Mouse (Mus musculus) forebrain, embryonic 12.5 days (tissue): ENCODE measurements at regions not wholly inside any gene's neighbourhood (a gene's known extent, or its start where the extent isn't known, plus 50 kb on each side); places are given as distances from the start of the nearest gene placed in this dataset.

ENCODE experiments used
- ATAC-seq: fragments of 200-750 bp; cut with Nextera tagmentation; 2 replicates; pipeline ENCODE4 v1.8.0; 2017; ENCODE audit warnings: moderate TSS enrichment; ENCODE audit not compliant: low FRiP score
- H3K27ac ChIP-seq: fragments of 300-500 bp; sonication (generic); 2 replicates; pipeline ENCODE4 v1.5.1; 2016; ENCODE audit warnings: mild to moderate bottlenecking
- H3K27me3 ChIP-seq: fragments of 300-500 bp; sonication (generic); 2 replicates; pipeline ENCODE4 v1.6.1; 2016; ENCODE audit warnings: mild to moderate bottlenecking
- H3K36me3 ChIP-seq: fragments of 300-500 bp; sonication (generic); replicated peaks from 2 replicates; pipeline ENCODE4 v1.6.1; 2016; ENCODE audit warnings: mild to moderate bottlenecking
- H3K4me1 ChIP-seq: fragments of 300-500 bp; sonication (generic); 2 replicates; pipeline ENCODE4 v1.6.1; 2016
- H3K4me2 ChIP-seq: fragments of 300-500 bp; sonication (generic); 2 replicates; pipeline ENCODE4 v1.6.1; 2016; ENCODE audit warnings: mild to moderate bottlenecking, moderate library complexity
- H3K4me3 ChIP-seq: fragments of 300-500 bp; sonication (generic); replicated peaks from 2 replicates; pipeline ENCODE4 v1.5.1; 2016; ENCODE audit warnings: mild to moderate bottlenecking
- H3K9ac ChIP-seq: fragments of 300-500 bp; sonication (generic); 2 replicates; pipeline ENCODE4 v1.6.1; 2016; ENCODE audit warnings: mild to moderate bottlenecking
- H3K9me3 ChIP-seq: fragments of 300-500 bp; sonication (generic); 2 replicates; pipeline ENCODE4 v1.6.1; 2016
- WGBS: fragments of 180-500 bp; shearing (Covaris S2); methylation state at CpG from one replicate; pipeline ENCODE4 v1.1.7; 2016; 5-methylcytosine and 5-hydroxymethylcytosine counted together

DNA sequence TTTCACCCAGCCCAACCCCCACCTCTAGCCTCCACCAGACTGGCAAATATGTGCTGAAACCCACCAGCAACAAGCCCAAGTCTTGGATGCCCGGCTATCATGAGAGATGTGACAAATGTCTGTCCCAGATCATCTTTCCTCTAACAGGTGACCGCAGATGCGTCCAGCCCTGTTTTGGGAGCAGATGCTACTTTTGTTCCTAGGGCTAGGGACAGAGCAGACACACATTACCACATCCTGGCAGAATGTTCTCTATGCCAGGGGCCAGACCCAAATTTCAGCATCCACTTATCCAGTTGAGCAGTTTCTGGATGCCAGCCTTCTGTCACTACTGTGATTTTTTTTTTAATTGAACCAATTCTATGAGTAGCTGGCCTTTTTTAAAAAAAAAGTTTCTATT lies 316.7 kb downstream of the Adra2a start:
- Histone ChIP-seq H3K4me3 (no peak overlapping the region), H3K9me3 (no peaks in the 10 kb centered on the region), H3K4me2 (no peak overlapping the region), H3K36me3 (no peaks in the 10 kb centered on the region), H3K4me1 (no peaks in the 10 kb centered on the region), H3K27me3 (no peaks in the 10 kb centered on the region), H3K27ac (no peak overlapping the region), H3K9ac (no peak overlapping the region)
- no peak for ATAC-seq
- 86% methylated on average over 3 of the region's 3 CpGs for WGBS

- Histone ChIP-seq H3K27me3 (no peaks in the 10 kb centered on the region), H3K9me3 (no peaks in the 10 kb centered on the region), H3K4me2 (no peak overlapping the region), H3K36me3 (no peaks in the 10 kb centered on the region), H3K4me1 (no peaks in the 10 kb centered on the region), H3K9ac (no peak overlapping the region), H3K27ac (no peak overlapping the region), H3K4me3 (no peak overlapping the region)
- no peak for ATAC-seq
Observed at GRCm38 (mm10) chr19:54385101-54385500, 341.1 kb downstream of the Adra2a start.

- no peaks in the 10 kb centered on the region for H3K4me1 ChIP-seq
- no peak for ATAC-seq
- H3K9me3 ChIP-seq, result no peaks in the 10 kb centered on the region
- H3K4me2 ChIP-seq, result no peak overlapping the region
- H3K9ac ChIP-seq, result no peak overlapping the region
- no peaks in the 10 kb centered on the region for H3K27me3 ChIP-seq
- 83% methylated on average over 6 of the region's 6 CpGs for WGBS
- no peaks in the 10 kb centered on the region for H3K36me3 ChIP-seq
- H3K27ac ChIP-seq, result no peak overlapping the region
- H3K4me3 ChIP-seq, result no peak overlapping the region
Observed at GRCm38 (mm10) chr19:54391406-54391805, 347.5 kb downstream of the Adra2a start.

DNA sequence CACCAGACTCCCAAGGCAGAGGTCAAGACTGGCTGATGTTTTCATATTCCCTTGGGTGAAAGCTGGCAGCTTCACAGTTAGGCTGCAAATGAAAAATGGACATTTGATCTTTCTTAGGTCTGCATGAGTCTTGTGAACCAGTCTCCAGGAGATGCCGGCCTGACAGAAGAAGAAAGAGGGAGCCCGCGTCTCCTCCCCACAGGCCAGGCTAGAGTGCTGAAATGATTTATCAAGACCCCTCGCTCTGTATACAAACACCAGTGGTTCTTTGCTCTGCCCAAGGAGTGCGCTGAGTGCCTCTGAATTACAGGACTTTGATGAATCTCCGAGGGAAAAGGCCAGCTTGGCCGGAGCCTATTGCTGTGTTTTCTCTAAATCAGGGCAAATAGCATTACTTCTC lies 355.7 kb downstream of the Adra2a start:
- 84% methylated on average over 7 of the region's 7 CpGs for WGBS
- Histone ChIP-seq H3K4me3 (no peak overlapping the region), H3K36me3 (no peaks in the 10 kb centered on the region), H3K4me2 (no peak overlapping the region), H3K9ac (no peak overlapping the region), H3K4me1 (no peaks in the 10 kb centered on the region), H3K27ac (no peak overlapping the region), H3K9me3 (no peaks in the 10 kb centered on the region), H3K27me3 (no peaks in the 10 kb centered on the region)
- ATAC-seq, result no peak

- H3K9me3 ChIP-seq, result no peaks in the 10 kb centered on the region
- no peak overlapping the region for H3K9ac ChIP-seq
- 93% methylated on average over 4 of the region's 4 CpGs for WGBS
- no peaks in the 10 kb centered on the region for H3K27me3 ChIP-seq
- no peak overlapping the region for H3K4me3 ChIP-seq
- ATAC-seq, result no peak
- no peak overlapping the region for H3K27ac ChIP-seq
- H3K4me1 ChIP-seq, result no peaks in the 10 kb centered on the region
- no peaks in the 10 kb centered on the region for H3K36me3 ChIP-seq
- no peak overlapping the region for H3K4me2 ChIP-seq
Observed at GRCm38 (mm10) chr19:54407904-54408303, 364.0 kb downstream of the Adra2a start.

- no peak for ATAC-seq
- no peaks in the 10 kb centered on the region for H3K27me3 ChIP-seq
- WGBS, result 72% methylated on average over 2 of the region's 2 CpGs
Observed at GRCm38 (mm10) chr19:54429062-54429461, 385.1 kb downstream of the Adra2a start.

DNA sequence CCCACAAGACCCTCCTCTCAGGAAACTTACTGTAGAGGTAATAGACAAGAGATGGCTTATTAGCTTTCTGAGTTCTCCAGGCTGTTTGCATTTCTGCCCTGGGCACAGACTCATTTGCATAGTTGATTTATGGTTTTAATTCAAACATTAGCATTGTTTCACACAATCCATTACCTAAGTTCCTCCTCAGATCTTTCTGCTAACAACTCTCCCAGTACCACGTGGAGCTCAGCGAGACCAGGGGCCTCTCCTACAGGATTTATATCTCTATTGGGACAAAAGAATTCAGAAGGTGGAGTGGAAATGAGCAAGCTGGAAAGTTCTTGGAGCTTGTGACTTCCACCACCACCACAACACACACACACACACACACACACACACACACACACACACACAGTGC lies 396.8 kb downstream of the Adra2a start:
- Histone ChIP-seq H3K9ac (no peak overlapping the region), H3K4me3 (no peak overlapping the region), H3K27ac (no peak overlapping the region), H3K36me3 (no peaks in the 10 kb centered on the region), H3K9me3 (no peaks in the 10 kb centered on the region), H3K4me1 (no peaks in the 10 kb centered on the region), H3K4me2 (no peak overlapping the region), H3K27me3 (no peaks in the 10 kb centered on the region)
- ATAC-seq, result no peak
- 77% methylated on average over 2 of the region's 2 CpGs for WGBS

More at GRCm38 (mm10) chr19:54429062-54429461, 385.1 kb downstream of the Adra2a start:
- no peak overlapping the region for H3K27ac ChIP-seq
- peaks cover 3% of the 10 kb centered on the region; the same call in 1 of the 2 replicates for H3K9me3 ChIP-seq
- H3K9ac ChIP-seq, result no peak overlapping the region
- no peak overlapping the region for H3K4me3 ChIP-seq
- no peak overlapping the region for H3K4me2 ChIP-seq
- H3K4me1 ChIP-seq, result no peaks in the 10 kb centered on the region
- no peaks in the 10 kb centered on the region for H3K36me3 ChIP-seq

DNA sequence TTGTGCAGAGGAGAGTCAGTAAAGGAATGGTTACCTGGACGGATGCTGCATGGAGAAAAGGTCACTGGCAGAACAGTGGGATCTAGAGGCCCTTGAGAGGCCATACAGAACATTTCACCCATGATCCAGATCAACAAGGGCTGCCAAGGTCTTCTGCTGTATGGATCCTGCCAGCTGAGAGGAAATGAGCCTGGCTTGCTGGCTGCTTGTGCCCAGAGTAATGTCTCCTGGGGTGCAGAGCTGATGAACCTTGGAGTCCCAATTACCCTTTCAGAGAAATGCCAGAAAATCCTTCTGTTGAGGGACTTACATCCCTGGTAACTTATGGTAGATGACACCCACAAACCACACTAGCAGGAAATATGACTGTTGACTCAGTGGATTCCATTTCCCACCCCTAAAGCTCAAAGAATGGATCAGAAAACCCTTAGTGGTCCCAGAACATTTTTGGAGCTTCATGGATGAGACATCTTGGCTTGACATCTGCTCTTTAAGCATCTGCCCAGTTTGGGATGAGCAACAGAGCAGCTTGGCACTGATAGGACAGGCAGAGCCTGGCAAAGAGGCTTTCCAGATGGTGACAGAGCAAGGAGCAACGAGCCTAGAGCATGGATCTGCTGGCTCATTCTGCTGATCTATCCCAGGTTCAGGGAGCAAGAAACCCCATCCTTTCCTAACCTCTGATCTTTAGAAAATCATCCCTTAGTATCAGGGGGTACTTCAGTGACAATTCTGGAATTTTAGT lies 416.6 kb downstream of the Adra2a start:
- H3K9me3 ChIP-seq, result no peaks in the 10 kb centered on the region
- no peak overlapping the region for H3K4me2 ChIP-seq
- WGBS, result 57% methylated on average over 2 of the region's 2 CpGs
- no peak overlapping the region for H3K4me3 ChIP-seq
- H3K27ac ChIP-seq, result no peak overlapping the region
- H3K36me3 ChIP-seq, result no peaks in the 10 kb centered on the region
- no peaks in the 10 kb centered on the region for H3K27me3 ChIP-seq
- H3K4me1 ChIP-seq, result no peaks in the 10 kb centered on the region
- no peak for ATAC-seq
- H3K9ac ChIP-seq, result no peak overlapping the region

DNA sequence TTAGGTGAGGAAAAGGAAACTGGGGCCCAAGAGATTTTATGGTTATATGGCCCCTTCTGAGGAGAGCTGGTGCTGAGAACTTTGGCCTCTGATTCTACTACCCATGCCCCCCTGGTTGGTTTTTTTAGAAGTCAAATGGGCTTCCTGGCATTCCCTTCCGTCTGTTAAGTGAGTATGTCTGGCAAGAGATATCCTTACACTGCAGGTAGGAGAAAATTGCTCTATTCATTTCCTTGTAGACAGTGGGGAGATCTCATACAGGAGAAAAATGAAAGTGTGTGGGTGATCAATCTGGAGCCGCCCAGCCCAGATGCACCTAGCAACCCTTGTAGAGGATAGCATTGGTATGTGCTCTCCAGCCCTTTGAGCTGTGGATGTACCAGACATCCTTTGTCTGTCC lies 418.5 kb downstream of the Adra2a start:
- Histone ChIP-seq H3K4me2 (no peak overlapping the region), H3K27ac (no peak overlapping the region), H3K36me3 (no peaks in the 10 kb centered on the region), H3K4me3 (no peak overlapping the region), H3K4me1 (no peaks in the 10 kb centered on the region), H3K27me3 (no peaks in the 10 kb centered on the region), H3K9me3 (no peaks in the 10 kb centered on the region), H3K9ac (no peak overlapping the region)
- no peak for ATAC-seq
- WGBS, result 94% methylated on average over 2 of the region's 2 CpGs

DNA sequence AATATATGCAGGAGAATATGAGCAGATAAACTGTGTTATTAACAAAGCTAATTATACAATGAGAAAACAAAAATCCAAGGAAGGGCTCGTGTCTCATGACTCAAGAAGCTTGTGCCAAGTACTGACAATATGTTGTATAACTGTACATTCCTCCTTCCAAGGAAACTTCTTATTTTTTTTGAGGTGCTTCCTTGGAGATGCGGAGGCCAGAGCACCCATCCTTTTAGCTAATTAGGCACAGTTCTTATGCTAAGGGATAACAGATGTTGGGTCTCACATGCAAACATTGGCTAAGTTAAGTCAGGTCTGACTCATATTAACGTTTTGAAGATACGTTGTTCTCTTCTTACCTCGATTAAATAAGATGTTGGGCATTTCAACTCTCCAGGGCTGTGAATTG lies 426.1 kb downstream of the Adra2a start:
- Histone ChIP-seq H3K36me3 (no peaks in the 10 kb centered on the region), H3K9ac (no peak overlapping the region), H3K4me3 (no peak overlapping the region), H3K27ac (no peak overlapping the region), H3K27me3 (no peaks in the 10 kb centered on the region), H3K4me1 (no peaks in the 10 kb centered on the region), H3K9me3 (no peaks in the 10 kb centered on the region), H3K4me2 (no peak overlapping the region)
- ATAC-seq, result no peak
- WGBS, result 83% methylated on average over 5 of the region's 5 CpGs

GRCm38 (mm10) chr19:54498066-54498465 lies 454.1 kb downstream of the Adra2a start:
- Histone ChIP-seq H3K4me2 (no peak overlapping the region), H3K9me3 (no peaks in the 10 kb centered on the region), H3K4me1 (no peaks in the 10 kb centered on the region), H3K36me3 (no peaks in the 10 kb centered on the region), H3K9ac (no peak overlapping the region), H3K4me3 (no peak overlapping the region), H3K27me3 (no peaks in the 10 kb centered on the region), H3K27ac (no peak overlapping the region)
- 81% methylated on average over 3 of the region's 3 CpGs for WGBS
- no peak for ATAC-seq

DNA sequence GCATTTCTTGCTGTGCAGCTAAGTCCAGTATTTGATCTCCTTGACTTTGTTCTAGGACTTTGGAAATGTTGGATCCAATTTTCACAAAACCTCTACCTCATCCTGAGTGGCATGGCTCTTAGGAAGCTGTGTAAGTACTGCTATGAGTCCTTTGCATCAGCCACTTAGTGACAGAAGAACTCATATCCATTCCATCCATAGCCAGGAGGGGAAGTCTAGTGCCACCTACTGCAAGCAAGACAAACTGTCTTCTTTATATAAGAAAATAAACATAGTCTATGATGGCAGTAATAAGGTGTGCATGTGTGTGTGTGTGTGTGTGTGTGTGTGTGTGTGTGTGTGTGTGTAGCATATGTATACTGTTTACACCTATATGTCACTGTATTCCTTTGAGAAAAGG lies 489.9 kb downstream of the Adra2a start:
- H3K4me2 ChIP-seq, result no peak overlapping the region

GRCm38 (mm10) chr19:54555351-54555750 lies 511.4 kb downstream of the Adra2a start:
- Histone ChIP-seq H3K9me3 (no peaks in the 10 kb centered on the region), H3K4me3 (no peak overlapping the region), H3K9ac (no peak overlapping the region), H3K27ac (no peak overlapping the region), H3K36me3 (no peaks in the 10 kb centered on the region), H3K27me3 (no peaks in the 10 kb centered on the region), H3K4me1 (no peaks in the 10 kb centered on the region), H3K4me2 (no peak overlapping the region)
- 81% methylated on average over 3 of the region's 3 CpGs for WGBS
- ATAC-seq, result no peak

More for the DNA sequence above, 489.9 kb downstream of the Adra2a start:
- Histone ChIP-seq H3K27me3 (no peaks in the 10 kb centered on the region), H3K4me1 (no peaks in the 10 kb centered on the region), H3K9me3 (no peaks in the 10 kb centered on the region), H3K36me3 (no peaks in the 10 kb centered on the region), H3K9ac (no peak overlapping the region), H3K4me3 (no peak overlapping the region), H3K27ac (no peak overlapping the region)
- ATAC-seq, result no peak
